Mouse (Mus musculus): ENCODE measurements at regions not wholly inside any gene's neighbourhood (a gene's known extent, or its start where the extent isn't known, plus 50 kb on each side); places are given as distances from the start of the nearest gene placed in this dataset.

GRCm38 (mm10) chr5:46103350-46103749 is 245.9 kb upstream of the Lcorl start:
- in situ Hi-C loops (cut with MboI; ENCODE audit: unreplicated experiment in 2 of 2) = no loop called here

- in situ Hi-C loops (cut with MboI; ENCODE audit: unreplicated experiment in 2 of 2) = no loop called here
These were observed 235.1 kb upstream of the Lcorl start for GRCm38 (mm10) chr5:46092549-46092948.

GRCm38 (mm10) chr5:46086885-46087284 is 229.5 kb upstream of the Lcorl start:
- in situ Hi-C loops (cut with MboI; ENCODE audit: unreplicated experiment in 2 of 2) = no loop called here

GRCm38 (mm10) chr5:46083293-46083692 is 225.9 kb upstream of the Lcorl start:
- in situ Hi-C loops (cut with MboI; ENCODE audit: unreplicated experiment in 2 of 2) = no loop called here

- in situ Hi-C loops (cut with MboI; ENCODE audit: unreplicated experiment in 2 of 2) = no loop called here
These were observed 216.3 kb upstream of the Lcorl start for GRCm38 (mm10) chr5:46073744-46074143.

- in situ Hi-C loops (cut with MboI; ENCODE audit: unreplicated experiment in 2 of 2) = no loop called here
These were observed 215.7 kb upstream of the Lcorl start for GRCm38 (mm10) chr5:46073136-46073535.

GRCm38 (mm10) chr5:46059910-46060309 is 202.5 kb upstream of the Lcorl start:
- in situ Hi-C loops (cut with MboI; ENCODE audit: unreplicated experiment in 2 of 2) = no loop called here

GRCm38 (mm10) chr5:46054850-46055249 is 197.4 kb upstream of the Lcorl start:
- in situ Hi-C loops (cut with MboI; ENCODE audit: unreplicated experiment in 2 of 2) = no loop called here

- in situ Hi-C loops (cut with MboI; ENCODE audit: unreplicated experiment in 2 of 2) = no loop called here
These were observed 185.4 kb upstream of the Lcorl start for GRCm38 (mm10) chr5:46042684-46043348.

- in situ Hi-C loops (cut with MboI; ENCODE audit: unreplicated experiment in 2 of 2) = no loop called here
These were observed 175.7 kb upstream of the Lcorl start for GRCm38 (mm10) chr5:46033008-46033676.

GRCm38 (mm10) chr5:46032206-46032605 is 174.8 kb upstream of the Lcorl start:
- in situ Hi-C loops (cut with MboI; ENCODE audit: unreplicated experiment in 2 of 2) = no loop called here

GRCm38 (mm10) chr5:46024138-46024537 is 166.7 kb upstream of the Lcorl start:
- in situ Hi-C loops (cut with MboI; ENCODE audit: unreplicated experiment in 2 of 2) = no loop called here

GRCm38 (mm10) chr5:46023456-46023855 is 166.0 kb upstream of the Lcorl start:
- in situ Hi-C loops (cut with MboI; ENCODE audit: unreplicated experiment in 2 of 2) = no loop called here

- in situ Hi-C loops (cut with MboI; ENCODE audit: unreplicated experiment in 2 of 2) = no loop called here
These were observed 164.6 kb upstream of the Lcorl start for GRCm38 (mm10) chr5:46022047-46022422.

GRCm38 (mm10) chr5:46021398-46022046 is 164.1 kb upstream of the Lcorl start:
- in situ Hi-C loops (cut with MboI; ENCODE audit: unreplicated experiment in 2 of 2) = no loop called here

- in situ Hi-C loops (cut with MboI; ENCODE audit: unreplicated experiment in 2 of 2) = no loop called here
These were observed 162.8 kb upstream of the Lcorl start for GRCm38 (mm10) chr5:46020175-46020574.

- in situ Hi-C loops (cut with MboI; ENCODE audit: unreplicated experiment in 2 of 2) = no loop called here
These were observed 150.0 kb upstream of the Lcorl start for GRCm38 (mm10) chr5:46007446-46007845.

GRCm38 (mm10) chr5:46006691-46007090 is 149.3 kb upstream of the Lcorl start:
- in situ Hi-C loops (cut with MboI; ENCODE audit: unreplicated experiment in 2 of 2) = no loop called here

- in situ Hi-C loops (cut with MboI; ENCODE audit: unreplicated experiment in 2 of 2) = no loop called here
These were observed 148.8 kb upstream of the Lcorl start for GRCm38 (mm10) chr5:46006228-46006627.

GRCm38 (mm10) chr5:46005631-46006030 is 148.2 kb upstream of the Lcorl start:
- in situ Hi-C loops (cut with MboI; ENCODE audit: unreplicated experiment in 2 of 2) = no loop called here

- in situ Hi-C loops (cut with MboI; ENCODE audit: unreplicated experiment in 2 of 2) = no loop called here
These were observed 144.6 kb upstream of the Lcorl start for GRCm38 (mm10) chr5:46002011-46002410.

GRCm38 (mm10) chr5:45957766-45958165 is 100.4 kb upstream of the Lcorl start:
- in situ Hi-C loops (cut with MboI; ENCODE audit: unreplicated experiment in 2 of 2) = no loop called here
